Mouse (Mus musculus) forelimb bud, embryonic 11.5 days (tissue): ENCODE data around the gene Gtf3a.
A peak's percentile ranks its signal among the peaks of the same experiment; 100 is the strongest.
"Not testable (repeated sequence)": the region's sequence is repeated elsewhere in the genome, so short reads cannot be mapped to it uniquely, and the experiment has no call there.

ENCODE experiments used
- DNase-seq: peaks from one replicate; pipeline ENCODE4 v3.0.0-alpha.2; 2012; ENCODE audit warnings: low read depth, low spot score

Gene Gtf3a

DNA sequence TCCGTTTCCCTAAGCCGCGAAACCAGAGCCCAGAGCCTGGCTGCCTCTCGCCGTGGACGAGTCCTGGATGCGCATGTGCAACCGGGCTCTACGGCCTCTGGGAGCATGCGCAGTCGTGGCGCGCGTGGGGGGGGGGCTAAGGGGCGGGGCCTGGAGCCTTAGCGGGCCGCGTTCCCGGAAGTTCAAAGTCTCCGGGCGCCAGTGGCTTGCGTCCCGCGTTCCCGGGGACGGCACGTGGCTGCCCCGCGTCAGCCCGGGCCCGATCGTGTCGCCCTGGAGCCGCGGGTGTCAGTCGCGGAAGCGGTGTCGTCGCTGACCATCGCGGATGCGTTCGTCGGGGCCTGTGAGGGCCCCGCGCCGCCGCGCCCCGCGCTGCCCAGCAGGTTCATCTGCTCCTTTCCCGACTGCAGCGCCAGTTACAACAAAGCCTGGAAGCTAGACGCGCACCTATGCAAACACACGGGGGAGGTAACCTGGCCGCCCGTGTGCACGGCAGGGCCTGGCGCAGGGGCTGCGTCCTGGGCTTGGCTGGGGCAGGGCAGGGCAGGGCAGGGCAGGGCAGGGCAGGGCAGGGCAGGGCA lies at the start of gene Gtf3a:
Gene Gtf3a (plus strand): TSS at position 150 of the 581 bp plus-strand sequence.
- DNase-seq = peak; percentile 87

DNA sequence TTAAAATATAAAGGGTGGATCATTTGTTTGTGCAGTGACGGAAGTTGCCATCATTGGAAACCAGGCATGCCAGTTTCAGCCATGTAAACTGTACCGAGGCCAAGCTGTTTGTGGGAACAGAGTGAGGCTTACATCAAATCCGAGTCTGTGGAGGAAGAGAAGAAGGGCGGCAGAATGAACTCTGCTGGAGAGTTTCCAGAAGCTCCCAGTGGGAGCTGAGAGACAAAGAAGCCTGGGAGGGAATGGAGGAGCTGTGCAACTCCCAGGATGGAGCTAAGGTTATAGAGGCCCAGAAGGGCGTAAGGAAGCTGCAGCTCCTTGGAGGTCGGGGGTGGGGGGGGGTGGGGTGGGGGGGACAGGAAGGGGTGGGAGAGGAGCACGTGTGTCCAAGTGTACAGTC lies 48.1 kb upstream of the Gtf3a start:
- no peak for DNase-seq

DNA sequence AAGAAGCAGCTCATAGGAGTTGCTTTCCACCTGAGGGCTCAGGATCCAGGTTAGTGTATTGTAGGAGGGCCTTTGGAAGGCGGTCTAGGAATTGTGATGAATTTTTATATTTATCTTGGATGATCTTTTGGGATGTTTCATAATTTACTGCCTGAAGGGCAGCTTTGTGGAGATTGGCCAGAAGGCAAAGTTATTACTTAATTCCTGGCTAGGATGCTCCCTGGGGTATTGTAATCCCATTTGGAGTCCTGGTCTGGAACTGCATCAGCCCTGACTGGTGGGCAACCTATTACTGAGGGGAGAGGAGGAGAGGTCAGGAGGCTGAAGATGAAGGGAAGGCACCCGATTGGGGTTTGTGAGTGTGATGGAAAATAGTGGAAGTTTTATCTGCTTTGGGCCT lies 47.0 kb upstream of the Gtf3a start:
- no peak for DNase-seq

DNA sequence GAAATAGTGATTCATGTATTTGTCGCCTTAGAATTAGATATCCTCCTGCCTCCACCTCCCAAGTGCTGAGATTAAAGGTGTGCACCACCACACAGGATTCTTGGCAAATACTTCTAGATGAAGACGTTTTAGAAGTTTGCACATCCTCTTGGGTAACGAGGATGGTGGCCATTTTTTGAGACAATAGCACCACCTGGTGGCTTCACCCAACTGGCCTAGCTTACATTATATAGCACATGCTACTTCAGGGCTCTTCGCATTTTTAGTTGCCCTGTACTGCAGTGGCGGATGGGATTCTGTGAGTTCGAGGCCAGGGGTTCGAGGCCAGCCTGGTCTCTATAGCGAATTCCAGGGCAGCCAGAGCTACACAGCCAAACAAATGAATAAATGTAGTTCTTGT lies 44.1 kb upstream of the Gtf3a start:
- DNase-seq = peak; percentile 74

DNA sequence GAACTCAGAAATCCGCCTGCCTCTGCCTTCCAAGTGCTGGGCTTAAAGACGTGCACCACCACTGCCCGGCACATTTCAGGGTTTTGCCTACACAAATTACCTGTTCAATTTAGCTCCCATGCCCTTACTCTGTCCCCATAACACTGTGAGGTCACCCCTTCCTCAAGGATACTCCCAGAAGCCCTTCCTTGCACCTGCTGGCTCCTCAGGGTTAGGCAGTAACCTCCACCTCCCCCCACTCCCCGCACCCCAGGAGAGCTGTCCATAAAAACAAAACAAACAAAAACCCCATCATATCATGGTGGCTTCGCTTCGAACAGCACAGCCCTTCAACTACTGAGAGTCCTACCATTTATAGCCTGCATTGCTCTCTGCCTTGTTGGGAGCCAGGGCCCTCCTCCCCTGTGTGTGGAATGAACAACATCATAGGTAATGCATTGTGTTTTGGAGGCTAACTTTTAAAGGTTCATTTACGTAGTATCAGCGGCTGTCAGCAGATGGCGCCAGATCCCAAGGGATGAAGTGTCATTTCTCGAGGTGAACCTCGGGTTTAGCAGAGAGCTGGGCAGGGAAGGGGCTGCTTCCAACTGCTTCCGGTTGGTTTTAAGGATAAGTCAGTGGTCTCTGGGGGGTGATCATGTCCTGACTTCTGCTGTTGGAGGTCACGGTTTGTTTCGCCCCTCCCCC lies 42.8 kb upstream of the Gtf3a start:
- DNase-seq = peak; percentile 83

DNA sequence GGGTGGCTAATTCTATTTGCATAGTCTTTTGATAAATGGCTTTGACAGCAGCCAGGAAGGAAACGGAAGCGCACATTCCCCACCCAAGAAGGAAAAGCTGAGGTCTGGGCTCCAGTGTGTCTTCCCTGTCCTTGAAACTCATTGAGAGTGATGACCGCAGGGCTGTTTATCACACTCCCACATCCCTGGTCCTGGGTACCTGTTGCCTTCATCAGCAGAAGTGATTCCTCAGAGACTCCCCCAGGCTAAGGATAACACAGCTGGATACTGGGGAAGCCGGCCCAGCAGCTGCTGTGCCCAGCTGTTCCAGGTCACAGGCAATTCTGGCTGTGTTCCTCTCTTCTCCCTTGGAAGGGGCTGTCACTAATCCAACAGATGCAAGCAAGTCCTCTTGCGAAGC lies 40.9 kb upstream of the Gtf3a start:
- no peak for DNase-seq

DNA sequence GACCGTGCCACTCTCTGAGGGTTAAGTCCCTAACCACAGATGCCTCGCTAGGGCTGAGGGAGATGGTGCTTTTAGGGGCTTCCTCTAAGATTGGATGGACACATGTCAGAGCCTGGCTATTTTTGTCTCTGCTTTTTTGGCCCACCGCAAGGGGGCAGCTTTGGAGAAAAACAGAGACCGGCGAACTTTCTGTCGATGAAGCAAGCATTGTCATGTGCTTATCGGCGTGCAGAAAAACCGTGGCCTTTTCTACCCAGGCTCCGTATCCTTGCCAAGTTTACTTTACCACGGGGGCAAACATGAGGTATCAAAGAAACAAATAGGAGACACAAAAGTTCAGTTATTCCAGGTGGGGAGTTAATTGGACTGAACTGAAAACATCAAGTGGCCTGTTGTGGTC lies 39.8 kb upstream of the Gtf3a start:
- no peak for DNase-seq

DNA sequence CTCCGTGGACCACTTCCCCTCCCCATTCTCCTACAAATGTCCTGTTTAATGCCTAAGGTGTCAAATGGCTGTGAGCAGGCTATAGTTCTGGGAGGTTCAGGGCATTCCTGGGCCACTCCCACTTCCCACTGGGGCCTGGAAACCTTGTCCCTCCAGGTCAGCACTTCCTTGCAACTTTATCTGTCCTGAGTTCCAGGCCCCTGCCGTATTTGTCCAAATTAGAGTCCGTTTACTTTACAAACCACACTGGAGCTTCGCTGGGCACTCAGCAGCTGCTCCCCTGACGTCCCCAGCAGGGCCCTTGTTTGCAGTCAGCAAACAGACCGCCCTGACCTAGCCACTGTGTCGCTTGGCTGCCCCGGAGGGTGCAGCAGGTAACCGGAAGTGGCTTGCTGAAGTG lies 36.3 kb upstream of the Gtf3a start:
- no peak for DNase-seq

DNA sequence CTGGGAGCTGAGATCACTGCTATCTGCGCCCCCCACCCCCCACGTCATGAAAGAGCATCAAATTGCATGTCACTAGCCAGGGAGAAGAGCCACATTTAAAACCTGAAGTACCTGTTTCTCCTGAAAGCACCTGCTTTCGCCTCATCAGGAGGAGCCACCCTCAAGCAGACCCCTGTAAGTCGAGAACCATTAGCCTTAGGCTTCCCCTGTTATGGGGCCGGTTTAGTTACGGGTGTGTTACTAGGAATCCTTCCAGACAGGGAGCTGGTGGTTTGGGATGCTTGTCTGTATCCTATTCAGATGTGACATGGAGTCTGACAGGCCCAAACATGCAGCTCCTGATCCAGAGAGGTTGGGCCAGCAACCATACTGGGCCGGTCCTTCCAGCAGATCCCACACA lies 35.1 kb upstream of the Gtf3a start:
- no peak for DNase-seq

DNA sequence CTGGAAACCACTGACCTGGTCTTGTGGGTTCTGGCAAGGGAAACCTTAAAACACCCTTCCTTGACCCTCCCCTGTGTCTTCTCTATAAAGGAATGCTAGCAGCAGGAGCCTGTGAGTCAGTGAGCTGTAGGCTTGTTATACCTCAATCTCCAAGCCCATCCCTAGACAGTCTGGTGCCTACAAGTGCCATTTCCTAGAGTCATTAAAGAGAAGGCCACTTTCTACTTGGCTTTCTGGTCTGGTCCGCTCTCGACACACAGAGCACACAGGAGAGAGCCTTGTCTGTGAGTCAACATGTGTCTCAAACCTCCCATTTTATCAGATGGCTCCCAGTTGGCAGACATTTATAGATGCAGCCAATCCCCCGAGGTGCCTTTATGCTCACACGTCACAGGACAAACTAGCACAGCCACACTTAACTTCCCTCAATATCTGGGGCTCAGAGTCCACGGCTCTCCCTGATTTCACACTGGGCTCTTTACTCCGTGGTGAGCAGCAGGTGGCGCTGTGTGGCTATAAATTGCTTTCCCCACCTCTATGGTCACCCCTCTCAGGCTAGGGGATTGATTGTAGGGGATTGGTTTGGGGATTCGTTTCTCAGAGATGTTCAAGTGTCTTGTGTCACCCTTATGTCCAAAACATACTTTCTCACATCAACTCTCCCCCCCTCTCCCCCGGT lies 34.2 kb upstream of the Gtf3a start:
- DNase-seq = peak; percentile 69

DNA sequence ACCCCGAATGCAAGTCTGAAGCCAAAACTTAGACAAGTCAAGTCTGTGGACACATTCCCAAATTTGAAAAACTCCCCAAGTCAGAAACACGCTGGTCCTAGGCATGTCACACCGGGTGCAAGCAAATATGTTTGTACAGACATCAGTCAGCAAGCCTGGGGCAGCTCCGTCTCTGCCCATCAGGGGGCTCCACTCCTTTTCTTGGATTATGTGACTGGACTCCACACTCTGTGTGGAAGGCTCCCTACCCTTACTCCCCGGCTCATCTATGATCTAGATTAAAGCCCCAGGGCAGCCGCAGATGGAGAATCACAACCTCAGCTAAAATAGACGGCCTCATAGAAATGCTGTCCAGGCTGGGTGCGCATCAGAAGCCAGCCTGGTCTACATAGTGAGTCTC lies 32.2 kb upstream of the Gtf3a start:
- DNase-seq = no peak

DNA sequence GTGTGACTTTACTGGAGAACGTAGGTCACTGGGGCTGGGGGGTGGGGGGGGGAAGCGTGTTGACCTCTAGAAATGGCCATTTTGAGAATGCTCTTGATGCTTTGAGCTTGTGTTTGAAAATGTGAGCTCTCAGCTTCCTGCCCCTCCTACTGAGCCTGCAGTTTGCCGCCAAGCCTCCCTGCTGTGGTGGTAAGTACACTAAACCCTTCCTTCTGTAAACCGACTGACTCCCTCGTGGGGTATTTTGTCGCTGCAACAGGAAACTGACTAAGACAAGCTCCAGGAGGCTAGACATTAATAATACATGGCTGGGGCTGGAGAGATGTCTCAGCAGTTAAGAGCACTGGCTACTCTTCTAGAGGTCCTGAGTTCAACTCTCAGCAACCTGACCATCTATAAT lies 31.7 kb upstream of the Gtf3a start:
- no peak for DNase-seq

DNA sequence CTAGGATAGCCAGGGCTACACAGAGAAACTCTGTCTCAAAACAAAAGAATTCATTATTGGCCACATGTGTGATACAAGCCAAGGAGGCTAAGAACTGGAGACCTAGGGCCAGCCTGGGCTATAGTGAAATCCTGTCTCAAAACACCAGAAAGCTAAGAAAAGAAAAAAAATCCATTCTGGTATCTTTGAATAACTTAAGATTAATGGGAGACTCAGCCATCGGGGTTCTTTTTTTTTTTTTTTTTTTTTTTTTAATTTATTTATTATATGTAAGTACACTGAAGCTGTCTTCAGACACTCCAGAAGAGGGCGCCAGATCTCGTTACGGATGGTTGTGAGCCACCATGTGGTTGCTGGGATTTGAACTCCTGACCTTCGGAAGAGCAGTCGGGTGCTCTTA lies 31.1 kb upstream of the Gtf3a start:
- DNase-seq = not testable (repeated sequence)

DNA sequence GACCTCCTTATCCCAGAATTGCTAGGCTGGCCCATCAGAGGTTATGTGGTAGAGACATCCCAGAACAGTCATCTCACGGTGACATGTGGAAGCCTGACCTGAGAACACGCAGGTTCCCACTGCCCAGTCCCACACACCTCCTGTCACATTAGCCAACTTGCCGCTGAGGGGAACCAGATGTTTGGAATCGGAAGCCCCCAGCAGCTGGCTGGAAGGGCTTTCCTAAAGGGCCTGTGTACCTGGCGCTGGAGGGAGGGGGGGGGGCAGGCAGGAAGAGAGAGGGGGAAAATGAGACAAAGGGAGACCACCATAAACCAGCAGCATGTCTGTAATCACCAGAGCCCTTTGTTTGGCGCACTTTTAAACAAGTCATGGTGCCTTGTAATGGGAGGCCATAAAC lies 28.6 kb upstream of the Gtf3a start:
- peak; percentile 90 for DNase-seq

DNA sequence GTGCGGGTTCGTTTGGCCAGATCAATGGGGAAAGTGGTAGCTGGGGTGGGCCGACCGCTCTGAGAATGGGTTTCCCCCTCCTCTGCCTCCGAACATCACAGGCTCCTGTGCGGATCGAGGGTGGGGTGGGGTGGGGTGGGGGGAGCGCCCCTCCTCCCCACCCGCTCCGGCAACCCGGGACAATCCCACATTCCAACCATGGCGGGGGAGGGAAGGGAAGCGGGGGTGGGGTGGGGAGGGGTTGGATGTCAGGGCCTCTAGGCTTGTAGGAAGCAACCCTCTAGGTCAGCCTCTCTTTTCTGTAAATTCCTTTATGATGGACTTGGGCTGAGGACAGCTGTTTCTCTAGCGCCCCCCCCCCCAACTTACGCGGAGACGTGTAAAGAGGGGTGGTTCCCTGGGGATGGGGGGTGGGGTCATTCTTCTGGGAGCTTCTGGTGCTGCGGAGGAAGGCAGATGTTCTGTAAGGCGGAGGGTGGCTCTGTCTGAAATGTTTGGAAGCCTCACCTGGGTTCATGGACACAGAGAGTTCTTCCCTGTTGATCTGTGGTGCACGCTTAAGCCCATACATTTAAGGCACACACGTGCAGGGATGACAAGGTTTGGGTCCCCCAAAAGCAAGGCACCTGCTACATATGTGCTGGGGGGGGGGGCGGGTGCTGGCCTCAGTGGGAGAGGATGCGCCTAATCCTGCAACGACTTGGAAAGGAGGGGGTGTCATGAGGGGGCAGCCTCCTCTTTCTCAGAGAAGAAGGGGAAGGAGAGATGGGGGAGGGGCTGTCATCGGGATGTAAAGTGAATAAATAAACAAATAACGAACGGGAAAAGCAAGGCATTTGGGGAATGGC lies 27.9 kb upstream of the Gtf3a start:
- no peak for DNase-seq

DNA sequence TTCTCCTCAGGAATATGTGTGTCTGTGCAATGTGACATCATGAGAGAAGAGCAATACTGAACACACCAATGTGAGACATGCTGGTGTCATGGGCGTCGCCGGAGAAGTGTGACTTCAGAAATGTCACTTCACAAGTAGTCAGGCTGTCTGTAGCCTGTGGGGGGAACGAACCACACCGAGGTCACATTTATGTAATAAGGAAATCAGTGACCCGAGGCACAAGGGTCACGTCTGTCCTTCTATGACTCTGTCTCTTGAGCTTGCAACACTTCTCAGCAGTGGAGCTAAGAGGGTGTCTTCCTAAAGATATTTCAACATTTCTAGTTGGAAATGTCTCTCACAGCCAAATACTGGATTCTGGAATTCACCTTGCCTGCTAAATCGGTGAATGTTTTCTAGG lies 27.2 kb upstream of the Gtf3a start:
- no peak for DNase-seq

DNA sequence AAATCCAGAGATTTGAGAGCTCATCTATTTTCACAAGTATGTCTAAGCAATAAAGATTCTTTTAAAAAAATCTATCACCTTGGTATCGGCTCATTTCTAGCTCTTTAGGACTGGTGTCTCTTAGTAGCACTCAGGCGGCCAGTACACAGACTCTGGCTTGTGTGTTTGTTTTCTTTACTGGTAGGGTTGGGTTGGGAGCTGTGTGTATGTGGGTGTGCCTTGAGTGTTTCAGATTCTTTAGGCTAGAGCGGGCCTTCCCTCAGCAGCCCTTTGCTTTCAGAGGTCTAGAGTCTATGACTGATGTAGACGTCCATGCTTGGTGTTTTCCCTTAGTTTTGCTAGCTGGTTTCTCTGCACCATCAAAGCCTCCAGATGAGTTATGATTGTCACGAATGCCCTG lies 24.9 kb upstream of the Gtf3a start:
- DNase-seq = no peak

DNA sequence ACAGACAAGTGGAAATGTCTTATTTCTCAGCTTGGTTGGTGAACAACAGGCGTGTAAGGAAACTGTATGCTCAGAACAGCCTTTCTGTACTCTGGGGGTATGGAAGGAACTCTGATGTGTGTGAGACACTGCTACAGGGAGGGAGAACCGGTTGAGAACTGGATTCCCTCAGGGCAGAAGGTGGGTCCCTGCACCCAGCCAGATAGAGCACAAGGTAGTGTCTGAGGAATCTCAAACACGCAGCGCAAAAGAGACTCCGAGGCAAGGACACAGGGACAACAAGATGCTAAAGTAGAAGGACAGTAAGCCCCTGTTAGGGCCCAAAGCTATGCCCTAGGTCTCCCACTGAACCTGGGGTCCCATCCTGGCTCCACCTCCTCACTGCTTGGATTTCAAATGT lies 21.8 kb upstream of the Gtf3a start:
- no peak for DNase-seq

DNA sequence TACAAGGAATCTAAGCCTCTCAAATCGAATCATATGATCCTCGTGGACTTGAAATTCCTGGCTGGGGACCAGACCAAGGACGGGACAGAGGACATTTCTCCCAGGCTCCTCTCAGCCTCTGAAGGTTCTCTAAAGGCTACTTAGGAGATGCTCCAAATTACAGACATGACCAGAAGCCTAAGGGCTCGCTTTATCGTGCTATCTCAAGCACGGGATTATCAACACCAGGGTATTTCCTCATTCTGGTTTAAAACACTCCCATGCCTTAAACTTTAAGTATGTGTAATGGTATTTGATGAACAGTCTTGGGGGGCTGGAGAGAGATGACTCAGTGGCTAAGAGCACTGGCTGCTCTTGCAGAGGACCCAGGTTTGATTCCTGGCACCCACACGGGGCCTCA lies 17.0 kb upstream of the Gtf3a start:
- DNase-seq = no peak

DNA sequence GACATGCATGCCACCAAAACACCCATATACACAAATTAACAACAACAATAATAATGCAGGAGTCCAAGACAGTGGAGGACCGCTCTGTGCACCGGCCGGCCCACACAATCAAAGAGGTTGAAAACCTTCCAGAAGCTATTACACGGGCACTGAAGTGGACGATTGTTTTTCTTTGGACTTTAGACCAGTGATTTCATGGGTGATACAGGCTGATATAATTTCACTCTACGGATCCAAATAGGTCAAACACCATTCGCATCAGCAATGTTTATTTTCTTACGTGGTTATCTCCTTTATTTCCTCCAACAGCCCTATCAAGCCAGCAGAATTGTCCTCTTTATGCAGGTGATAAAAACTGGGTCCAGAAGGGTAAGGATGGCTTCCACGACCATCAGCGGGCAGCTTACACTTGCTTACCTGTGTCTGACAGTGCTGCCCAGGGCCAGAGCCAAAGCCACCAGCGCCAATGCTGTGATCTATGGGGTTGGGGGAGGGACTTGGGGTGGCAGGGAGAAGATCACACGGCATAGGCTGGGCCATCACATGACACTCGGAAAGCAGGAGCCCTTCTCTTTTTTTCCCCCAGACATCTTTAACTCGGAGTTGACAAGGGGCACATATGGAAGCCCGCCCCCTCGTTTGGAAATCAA lies 16.4 kb upstream of the Gtf3a start:
- no peak for DNase-seq

DNA sequence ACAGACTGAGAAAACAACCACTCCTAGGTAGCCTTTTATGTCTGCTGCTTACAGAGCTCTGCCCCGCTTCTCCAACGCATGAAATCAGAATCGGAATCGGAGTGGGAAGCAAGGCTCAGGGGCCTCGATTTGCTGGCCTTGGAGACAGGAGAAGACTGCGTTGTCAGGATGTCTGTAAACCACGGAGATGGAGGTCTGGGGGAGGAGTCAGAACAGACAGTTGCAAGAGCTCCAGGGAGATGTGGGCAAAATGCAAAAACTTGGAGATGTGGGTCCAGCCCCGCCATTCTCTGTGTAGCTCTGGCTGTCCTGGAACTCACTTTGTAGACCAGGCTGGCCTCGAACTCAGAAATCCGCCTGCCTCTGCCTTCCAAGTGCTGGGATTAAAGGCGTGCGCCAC lies 15.0 kb upstream of the Gtf3a start:
- DNase-seq = no peak
